12 mouse cellular contexts compared by ENCODE assay signal in the genomic region with DNA sequence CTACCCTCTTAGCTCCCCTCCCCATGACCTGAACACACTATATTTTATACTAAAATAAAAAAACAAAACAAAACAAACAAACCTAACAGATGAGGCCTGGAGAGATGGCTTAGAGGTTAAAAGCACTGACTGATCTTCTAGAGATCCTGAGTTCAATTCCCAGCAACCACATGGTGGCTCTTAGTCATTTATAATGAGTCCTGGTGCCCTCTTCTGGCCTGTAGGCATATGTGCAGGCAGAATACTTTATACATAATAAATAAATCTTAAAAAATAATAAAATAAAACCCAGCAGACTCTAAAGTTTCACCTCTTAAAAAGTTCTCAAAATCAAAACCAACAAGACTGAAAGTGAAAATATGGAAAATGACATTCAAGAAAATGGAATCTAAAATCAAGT. TPM values are rescaled to one million over a fixed set of nuclear protein-coding genes. Genes with fewer than 3 reads are reported as not detected.
DNase-seq lines count a peak whose midpoint lies in the region; ATAC-seq and TF ChIP-seq lines count a peak whose summit lies in the region.
"Had no signal": no experiment of that assay in that cellular context is flagged by ENCODE, and none has a peak within 500 bp of the region (broad histone marks: within the 10 kb centered on the region; RNA-seq: fewer than 3 reads in every experiment).

No protein-coding gene starts in this region.

- H3K27me3 ChIP-seq in liver, adult 2 months (ENCODE audit: control insufficient read depth, insufficient read depth, low read length) = no peaks in the 10 kb centered on the region
- H3K27me3 ChIP-seq in liver, embryonic 12.5 days (replicated peaks) = 0 out of 2 replicates have a peak, but pooled peaks cover 4% of the 10 kb centered on the region
- H3K27me3 ChIP-seq in forebrain, embryonic 10.5 days (ENCODE audit: poor library complexity, severe bottlenecking) = no peaks in the 10 kb centered on the region
- H3K27me3 ChIP-seq: heart, embryonic 13.5 days; limb, embryonic 15.5 days had no signal

- TF ChIP-seq CTCF in liver, adult 2 months (IDR thresholded peaks at IDR 0.05; ENCODE audit: low read depth, low read length) = no peak

- no peak overlapping the region for H3K27ac ChIP-seq in liver, adult 2 months (replicated peaks; ENCODE audit: insufficient read depth, low read depth, low read length)
- H3K27ac ChIP-seq in liver, embryonic 12.5 days = no peak overlapping the region
- no peak overlapping the region for H3K27ac ChIP-seq in forebrain, embryonic 10.5 days
- H3K27ac ChIP-seq: heart, embryonic 13.5 days; limb, embryonic 15.5 days had no signal

- H3K9ac ChIP-seq in liver, adult 2 months (ENCODE audit: low read depth, low read length) = no peak overlapping the region
- H3K9ac ChIP-seq in liver, embryonic 12.5 days = no peak overlapping the region
- H3K9ac ChIP-seq: forebrain, postnatal 0 days; heart, embryonic 13.5 days; limb, embryonic 15.5 days had no signal

- no peak overlapping the region for H3K4me2 ChIP-seq in liver, embryonic 12.5 days
- H3K4me2 ChIP-seq: heart, embryonic 13.5 days; limb, embryonic 15.5 days had no signal

- no peak for TF ChIP-seq POLR2A in liver, adult 2 months (IDR thresholded peaks at IDR 0.05; ENCODE audit: extremely low read depth, insufficient read depth, low read length)

- H3K36me3 ChIP-seq in liver, adult 2 months (ENCODE audit: control insufficient read depth, insufficient read depth, low read length) = no peaks in the 10 kb centered on the region
- no peaks in the 10 kb centered on the region for H3K36me3 ChIP-seq in liver, embryonic 12.5 days
- no peaks in the 10 kb centered on the region for H3K36me3 ChIP-seq in forebrain, embryonic 10.5 days (replicated peaks)
- H3K36me3 ChIP-seq: heart, embryonic 13.5 days; limb, embryonic 15.5 days had no signal

- no peak for ATAC-seq in liver, embryonic 12.5 days
- peak; percentile 66 for ATAC-seq in CD4-positive, CD25-positive, alpha-beta regulatory T cell, adult 4 months
- peak; percentile 51; the same call in 1 of the 2 replicates for ATAC-seq in megakaryocyte, adult 5-6 weeks (ENCODE audit: poor library complexity, severe bottlenecking)
- ATAC-seq: forebrain, postnatal 0 days had no signal

- DNase-seq in liver, adult 2 months (ENCODE audit: extremely low read depth, low read depth, low spot score) = peak; percentile 36
- DNase-seq in 416B (ENCODE audit: low read depth) = peak; percentile 64
- no peak for DNase-seq in right cerebral cortex, adult 18-20 months
- no peak for DNase-seq in forebrain, embryonic 10.5 days (ENCODE audit: extremely low spot score, low spot score)
- DNase-seq: cerebellum, adult 2 months; forebrain, postnatal 0 days; kidney, adult 18-20 months had no signal

- no peaks in the 10 kb centered on the region for H3K9me3 ChIP-seq in liver, embryonic 12.5 days (replicated peaks)
- H3K9me3 ChIP-seq in forebrain, embryonic 10.5 days = no peaks in the 10 kb centered on the region
- H3K9me3 ChIP-seq: limb, embryonic 15.5 days had no signal

- no peak overlapping the region for H3K4me3 ChIP-seq in liver, adult 2 months (ENCODE audit: insufficient read depth, low read depth, low read length)
- no peak overlapping the region for H3K4me3 ChIP-seq in liver, embryonic 12.5 days
- no peak overlapping the region for H3K4me3 ChIP-seq in forebrain, embryonic 10.5 days
- H3K4me3 ChIP-seq: heart, embryonic 13.5 days; limb, embryonic 15.5 days had no signal

- H3K4me1 ChIP-seq in liver, adult 2 months (ENCODE audit: control insufficient read depth, insufficient read depth, low read length) = no peaks in the 10 kb centered on the region
- no peaks in the 10 kb centered on the region for H3K4me1 ChIP-seq in liver, embryonic 12.5 days
- no peaks in the 10 kb centered on the region for H3K4me1 ChIP-seq in forebrain, embryonic 10.5 days
- H3K4me1 ChIP-seq: heart, embryonic 13.5 days; limb, embryonic 15.5 days had no signal

- H3K79me2 ChIP-seq in liver, adult 2 months (ENCODE audit: control insufficient read depth, insufficient read depth, low read length) = no peaks in the 10 kb centered on the region

RNA-seq across cellular contexts. Expression of gene Zmym5, which starts 13.0 kb away (rescaled TPM):
- total RNA-seq in liver, adult 2 months (2014; rRNA removed) = 14.2 and 18.5 TPM in 2 replicates
- polyA plus RNA-seq in liver, adult 2 months (2012; rRNA removed) = 2.8 and 3.0 TPM in 2 replicates
- 10.9 and 11.6 TPM in 2 replicates for polyA plus RNA-seq in liver, embryonic 12.5 days (2016; fragmentation: Nextera tagmentation; extraction: Ambion mirVana)
- polyA plus RNA-seq in CD4-positive, CD25-positive, alpha-beta regulatory T cell, adult 4 months (2017; shearing (Covaris generic)) = 10 to 100 TPM; 52.6 to 53.7 TPM
- total RNA-seq in megakaryocyte, adult 5-6 weeks (2015) = 24.2 and 28.6 TPM in 2 replicates
- 17.2 and 19.2 TPM in 2 replicates for total RNA-seq in megakaryocyte, adult 5-6 weeks (2017)
- polyA plus RNA-seq in forebrain, embryonic 10.5 days (2016; fragmentation: Nextera tagmentation; extraction: Ambion mirVana) = 23.3 and 23.4 TPM in 2 replicates

RNA-seq across cellular contexts. Expression of gene Pspc1, which starts 46.4 kb away (rescaled TPM):
- 6.5 and 11.6 TPM in 2 replicates for total RNA-seq in liver, adult 2 months (2014; rRNA removed)
- 1.3 and 1.8 TPM in 2 replicates for polyA plus RNA-seq in liver, adult 2 months (2012; rRNA removed)
- polyA plus RNA-seq in liver, embryonic 12.5 days (2016; fragmentation: Nextera tagmentation; extraction: Ambion mirVana) = 19.4 and 21.7 TPM in 2 replicates
- 10 to 100 TPM; 11.8 to 17.9 TPM for polyA plus RNA-seq in CD4-positive, CD25-positive, alpha-beta regulatory T cell, adult 4 months (2017; shearing (Covaris generic))
- 37.7 and 39.6 TPM in 2 replicates for total RNA-seq in megakaryocyte, adult 5-6 weeks (2015)
- 73.0 and 82.4 TPM in 2 replicates for total RNA-seq in megakaryocyte, adult 5-6 weeks (2017)
- polyA plus RNA-seq in forebrain, embryonic 10.5 days (2016; fragmentation: Nextera tagmentation; extraction: Ambion mirVana) = 45.3 and 51.3 TPM in 2 replicates

Comparison
In these comparisons a context has a peak if more than half of its experiments do, and no peak if none do; other contexts are left out.
1. DNase-seq: peak in liver, adult 2 months (single experiment) and 416B (single experiment); none in right cerebral cortex, adult 18-20 months (single experiment) and forebrain, embryonic 10.5 days (single experiment).